Comparison of ENCODE assay signal across 29 mouse cellular contexts in genomic region chr6:34148021-34148420, GRCm38 (mm10). TPM values are rescaled to one million over a fixed set of nuclear protein-coding genes. Genes with fewer than 3 reads are reported as not detected.
DNase-seq lines count a peak whose midpoint lies in the region; ATAC-seq and TF ChIP-seq lines count a peak whose summit lies in the region.
"Had no signal": no experiment of that assay in that cellular context is flagged by ENCODE, and none has a peak within 500 bp of the region (broad histone marks: within the 10 kb centered on the region; RNA-seq: fewer than 3 reads in every experiment).

No protein-coding gene starts in this region.

- peak overlapping the region; percentile 21; the same call in 1 of the 2 replicates for H3K27ac ChIP-seq in forebrain, embryonic 13.5 days
- no peak overlapping the region for H3K27ac ChIP-seq in forebrain, embryonic 12.5 days
- H3K27ac ChIP-seq in heart, adult 2 months: no peak overlapping the region
- no peak overlapping the region for H3K27ac ChIP-seq in forebrain, postnatal 0 days (ENCODE audit: low read depth, low read length)
- H3K27ac ChIP-seq: embryonic facial prominence, embryonic 10.5 days; embryonic facial prominence, embryonic 13.5 days; heart, embryonic 15.5 days; hindbrain, embryonic 10.5 days; hindbrain, embryonic 13.5 days; intestine, embryonic 15.5 days had no signal

- no peaks in the 10 kb centered on the region for H3K79me2 ChIP-seq in heart, adult 2 months (replicated peaks; ENCODE audit: control insufficient read depth, insufficient read depth, low read length)

- H3K9me3 ChIP-seq in forebrain, embryonic 13.5 days (replicated peaks): no peaks in the 10 kb centered on the region
- 0 out of 2 replicates have a peak, but pooled peaks cover 4% of the 10 kb centered on the region for H3K9me3 ChIP-seq in forebrain, embryonic 12.5 days
- no peaks in the 10 kb centered on the region for H3K9me3 ChIP-seq in forebrain, postnatal 0 days (ENCODE audit: low read length)
- H3K9me3 ChIP-seq: heart, embryonic 12.5 days; heart, embryonic 15.5 days; intestine, embryonic 15.5 days had no signal

- no peaks in the 10 kb centered on the region for H3K27me3 ChIP-seq in forebrain, embryonic 13.5 days
- no peaks in the 10 kb centered on the region for H3K27me3 ChIP-seq in forebrain, embryonic 12.5 days
- no peaks in the 10 kb centered on the region for H3K27me3 ChIP-seq in heart, adult 2 months (ENCODE audit: control insufficient read depth, insufficient read depth, low read length)
- no peaks in the 10 kb centered on the region for H3K27me3 ChIP-seq in forebrain, postnatal 0 days (ENCODE audit: insufficient read depth, low read length)
- H3K27me3 ChIP-seq: embryonic facial prominence, embryonic 13.5 days; heart, embryonic 12.5 days; heart, embryonic 15.5 days; hindbrain, embryonic 13.5 days; intestine, embryonic 15.5 days had no signal

- peaks cover 18% of the 10 kb centered on the region for H3K4me1 ChIP-seq in forebrain, embryonic 13.5 days
- peaks cover 6% of the 10 kb centered on the region for H3K4me1 ChIP-seq in forebrain, embryonic 12.5 days
- no peaks in the 10 kb centered on the region for H3K4me1 ChIP-seq in heart, adult 2 months (ENCODE audit: control insufficient read depth, insufficient read depth, low read length)
- peaks cover 9% of the 10 kb centered on the region; the same call in 1 of the 2 replicates for H3K4me1 ChIP-seq in forebrain, postnatal 0 days (ENCODE audit: insufficient read depth)
- H3K4me1 ChIP-seq: heart, embryonic 12.5 days; heart, embryonic 15.5 days had no signal

- H3K4me3 ChIP-seq in forebrain, embryonic 13.5 days: no peak overlapping the region
- no peak overlapping the region for H3K4me3 ChIP-seq in forebrain, embryonic 12.5 days (replicated peaks)
- H3K4me3 ChIP-seq in heart, adult 2 months: no peak overlapping the region
- H3K4me3 ChIP-seq in forebrain, postnatal 0 days (ENCODE audit: low read depth, low read length): no peak overlapping the region
- H3K4me3 ChIP-seq: embryonic facial prominence, embryonic 10.5 days; embryonic facial prominence, embryonic 13.5 days; erythroblast, embryonic 14.5 days; heart, embryonic 12.5 days; heart, embryonic 15.5 days; hindbrain, embryonic 10.5 days; hindbrain, embryonic 13.5 days; intestine, embryonic 15.5 days had no signal

- peak; percentile 79 for DNase-seq in heart, adult 11 months
- no peak for DNase-seq in heart, adult 2 months
- no peak for DNase-seq in forebrain, postnatal 0 days
- DNase-seq in c-Kit-positive CD71-positive TER-119-positive erythroid progenitor cells, embryonic 14.5 days (ENCODE audit: low spot score): no peak
- DNase-seq: adrenal gland, adult 8-10 months; adrenal gland, postnatal 25 days; cerebellum, adult 11 months; cerebellum, adult 8-10 months; cerebellum, postnatal 10 days; cerebellum, postnatal 36 days; embryo, embryonic 11 days; gastrocnemius, postnatal 10 days; gastrocnemius, postnatal 36 days; heart, postnatal 10 days; heart, postnatal 36 days; kidney, adult 18-20 months had no signal

- 78% methylated on average over 3 of the region's 3 CpGs for WGBS in forebrain, embryonic 13.5 days
- WGBS in forebrain, embryonic 12.5 days: 91% methylated on average over 3 of the region's 3 CpGs
- 84% methylated on average over 3 of the region's 3 CpGs for WGBS in heart, adult 2 months
- 69% methylated on average over 3 of the region's 3 CpGs for WGBS in forebrain, postnatal 0 days

- no peak for TF ChIP-seq CTCF in heart, adult 2 months (IDR thresholded peaks at IDR 0.05)
- no peak for TF ChIP-seq CTCF in forebrain, postnatal 0 days (IDR thresholded peaks at IDR 0.05; ENCODE audit: low read depth)

- ATAC-seq in forebrain, embryonic 13.5 days: peak; percentile 55; the same call in 1 of the 2 replicates
- ATAC-seq in forebrain, embryonic 12.5 days (ENCODE audit: low FRiP score): no peak
- peak; percentile 26; the same call in 1 of the 2 replicates for ATAC-seq in forebrain, postnatal 0 days
- no peak for ATAC-seq in erythroid progenitor cell, adult 5-6 weeks (replicated peaks; ENCODE audit: low FRiP score, poor library complexity, severe bottlenecking)
- ATAC-seq: activated CD4-positive, CD25-positive, alpha-beta regulatory T cell, adult 4 months; hindbrain, embryonic 16.5 days; intestine, embryonic 15.5 days had no signal

- H3K4me2 ChIP-seq in forebrain, embryonic 13.5 days: no peak overlapping the region
- no peak overlapping the region for H3K4me2 ChIP-seq in forebrain, embryonic 12.5 days
- H3K4me2 ChIP-seq in forebrain, postnatal 0 days (ENCODE audit: low read depth): no peak overlapping the region
- H3K4me2 ChIP-seq: embryonic facial prominence, embryonic 13.5 days; heart, embryonic 12.5 days; heart, embryonic 15.5 days; hindbrain, embryonic 13.5 days; intestine, embryonic 15.5 days had no signal

- no peak for TF ChIP-seq EP300 in heart, adult 2 months (IDR thresholded peaks at IDR 0.05; ENCODE audit: insufficient read depth, low read depth, low read length)

- intact Hi-C loops in heart, adult 2 months (cut with DNase I): no loop called here

- no peak for TF ChIP-seq POLR2A in heart, adult 2 months (IDR thresholded peaks at IDR 0.05; ENCODE audit: insufficient read depth, low read depth, low read length)

- H3K9ac ChIP-seq in forebrain, embryonic 13.5 days: no peak overlapping the region
- H3K9ac ChIP-seq in forebrain, embryonic 12.5 days: no peak overlapping the region
- H3K9ac ChIP-seq in heart, adult 2 months (ENCODE audit: low read depth, low read length): no peak overlapping the region
- no peak overlapping the region for H3K9ac ChIP-seq in forebrain, postnatal 0 days
- H3K9ac ChIP-seq: embryonic facial prominence, embryonic 13.5 days; heart, embryonic 12.5 days; heart, embryonic 15.5 days; hindbrain, embryonic 13.5 days; intestine, embryonic 15.5 days had no signal

- H3K36me3 ChIP-seq in forebrain, embryonic 13.5 days (ENCODE audit: poor library complexity, severe bottlenecking): no peaks in the 10 kb centered on the region
- H3K36me3 ChIP-seq in forebrain, embryonic 12.5 days (replicated peaks): no peaks in the 10 kb centered on the region
- no peaks in the 10 kb centered on the region for H3K36me3 ChIP-seq in heart, adult 2 months (ENCODE audit: control insufficient read depth, insufficient read depth, low read length)
- no peaks in the 10 kb centered on the region for H3K36me3 ChIP-seq in forebrain, postnatal 0 days (ENCODE audit: insufficient read depth)
- H3K36me3 ChIP-seq: embryonic facial prominence, embryonic 10.5 days; embryonic facial prominence, embryonic 13.5 days; heart, embryonic 12.5 days; heart, embryonic 15.5 days; hindbrain, embryonic 10.5 days; hindbrain, embryonic 13.5 days; intestine, embryonic 15.5 days had no signal

RNA-seq across cellular contexts. Expression of gene Slc35b4, which starts 28.9 kb away (rescaled TPM):
- 37.9 and 40.9 TPM in 2 replicates for polyA plus RNA-seq in forebrain, embryonic 13.5 days (2015; fragmentation: Nextera tagmentation; extraction: Ambion mirVana)
- polyA plus RNA-seq in forebrain, embryonic 12.5 days (2016; fragmentation: Nextera tagmentation; extraction: Ambion mirVana): 41.8 and 45.4 TPM in 2 replicates
- total RNA-seq in heart, adult 2 months (2021): 1 to 10 TPM; 8.0 to 8.5 TPM
- 10.6 and 18.4 TPM in 2 replicates for polyA plus RNA-seq in heart, adult 2 months (2012; rRNA removed)
- 24.0 and 26.2 TPM in 2 replicates for total RNA-seq in forebrain, postnatal 0 days (2014; rRNA removed)
- 23.8 and 34.7 TPM in 2 replicates for polyA plus RNA-seq in forebrain, postnatal 0 days (2015; fragmentation: Nextera tagmentation; extraction: Ambion mirVana)
- total RNA-seq in erythroid progenitor cell, adult 5-6 weeks (2015; ENCODE audit: low replicate concordance): 5.4 and 7.5 TPM in 2 replicates
- total RNA-seq in erythroid progenitor cell, adult 5-6 weeks (2017; ENCODE audit: low replicate concordance): 5.5 and 7.7 TPM in 2 replicates

Comparison
In these comparisons a context has a peak if more than half of its experiments do, and no peak if none do; other contexts are left out.
1. ATAC-seq: peak in forebrain, embryonic 13.5 days (single experiment) and forebrain, postnatal 0 days (single experiment); none in forebrain, embryonic 12.5 days (single experiment) and erythroid progenitor cell, adult 5-6 weeks (single experiment).